Mouse (Mus musculus): Measurements from ENCODE around the gene Psmf1.

Gene Psmf1

DNA sequence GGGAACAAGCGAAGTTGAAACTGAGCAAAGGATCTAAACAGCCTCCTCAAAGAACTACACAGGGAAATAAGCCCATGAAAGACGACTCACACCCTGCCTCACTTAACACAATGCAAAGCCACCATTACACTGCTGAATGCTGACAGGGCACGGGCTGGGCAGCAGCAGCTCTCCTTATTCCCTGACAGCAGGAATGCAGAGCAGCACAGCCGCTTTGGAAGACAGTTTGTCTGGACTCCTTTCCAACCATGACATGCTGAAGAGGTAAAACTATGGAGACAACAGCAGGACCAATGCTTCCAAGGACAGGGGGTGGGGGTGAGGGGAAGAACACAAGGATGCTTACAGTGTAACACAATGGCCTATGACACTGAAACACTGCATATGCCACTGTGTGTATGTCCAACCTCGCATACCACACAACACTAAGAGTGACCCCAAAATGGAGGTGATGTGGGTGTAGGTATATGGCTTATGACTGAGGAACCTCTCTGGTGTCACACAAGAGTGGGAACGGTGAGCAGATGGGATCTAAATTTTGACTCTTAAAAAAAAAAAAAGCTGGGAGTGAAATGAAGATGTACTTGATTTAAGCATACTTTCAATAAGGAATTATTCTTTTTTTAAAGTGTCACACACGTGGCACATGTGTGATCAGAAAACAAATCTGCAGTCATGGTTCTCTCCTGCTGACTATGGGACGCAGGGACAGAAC is 10.7 kb downstream of the Psmf1 start:
- DNase-seq (ENCODE audit: low spot score) = no peak

DNA sequence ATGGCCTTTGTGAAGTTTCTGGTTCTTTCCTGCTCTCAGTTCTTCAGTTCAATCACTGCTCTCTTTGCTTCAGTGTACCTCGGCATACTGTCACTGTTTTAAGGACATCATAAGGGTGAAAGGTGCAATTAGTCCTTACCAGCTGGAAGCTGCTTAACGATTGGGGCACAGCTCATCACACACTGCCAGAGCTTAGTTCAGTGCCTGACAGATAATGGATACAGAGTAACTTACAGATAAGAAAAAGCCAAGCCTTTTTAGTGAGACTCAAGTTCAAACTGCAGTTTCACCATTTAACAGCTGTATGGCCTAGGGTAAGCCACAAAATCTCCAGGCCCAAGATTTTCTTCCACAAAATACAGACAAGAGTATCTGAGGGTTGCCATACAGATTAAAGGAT is 19.9 kb downstream of the Psmf1 start:
- no peak for DNase-seq (ENCODE audit: low spot score)

DNA sequence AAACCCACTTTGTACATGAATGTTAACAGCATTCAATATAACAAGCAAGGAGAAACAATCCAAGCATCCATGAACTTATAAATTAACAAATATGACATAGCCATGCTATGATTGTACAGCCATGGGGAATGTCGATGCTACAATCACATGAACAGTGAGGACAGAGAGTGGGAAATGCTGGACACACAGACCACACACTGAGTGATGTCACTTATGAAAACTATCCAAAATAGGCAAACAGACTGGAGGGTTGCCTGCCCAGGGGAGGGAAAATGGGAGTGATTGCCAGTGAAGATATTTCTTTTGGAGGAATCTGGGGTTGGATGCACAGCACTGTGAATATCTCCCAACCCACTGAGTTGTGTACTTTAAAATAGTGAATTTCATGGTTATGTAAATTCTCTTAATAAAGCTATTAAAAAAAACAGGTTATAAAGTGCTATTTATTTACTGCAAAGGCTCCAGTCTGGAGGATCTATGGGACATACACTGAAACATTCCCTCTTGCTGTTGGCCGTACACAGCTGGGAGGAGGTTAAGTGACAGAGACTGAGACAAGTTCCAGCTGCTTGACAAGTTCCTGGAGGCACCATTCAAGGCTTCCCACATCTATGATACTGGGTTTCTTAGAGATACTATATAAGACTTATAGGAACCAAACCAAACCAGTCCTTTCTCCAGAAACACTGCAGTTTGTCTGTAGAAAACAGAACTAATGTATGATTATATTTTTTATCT is 27.5 kb downstream of the Psmf1 start:
- no peak for DNase-seq (ENCODE audit: low spot score)

DNA sequence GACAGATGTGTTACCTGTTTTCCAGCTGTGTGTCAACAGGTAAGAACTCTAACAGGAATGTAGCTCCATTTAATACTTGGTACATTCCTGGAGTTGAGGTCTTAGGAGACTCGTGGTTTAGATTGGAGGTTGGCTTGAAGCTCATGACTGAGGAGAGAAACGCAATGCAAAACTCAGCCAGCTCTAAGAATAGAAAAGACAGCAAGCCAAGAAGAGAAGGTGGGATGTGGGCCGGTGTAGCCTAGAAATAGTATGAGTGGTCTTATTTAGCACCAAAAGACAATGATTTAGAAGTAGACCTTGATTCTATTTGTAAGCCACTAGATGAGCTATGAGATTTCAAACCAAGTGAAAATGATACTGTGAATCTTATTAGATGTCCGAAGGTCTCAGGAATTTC is 28.5 kb downstream of the Psmf1 start:
- DNase-seq (ENCODE audit: low spot score) = no peak

DNA sequence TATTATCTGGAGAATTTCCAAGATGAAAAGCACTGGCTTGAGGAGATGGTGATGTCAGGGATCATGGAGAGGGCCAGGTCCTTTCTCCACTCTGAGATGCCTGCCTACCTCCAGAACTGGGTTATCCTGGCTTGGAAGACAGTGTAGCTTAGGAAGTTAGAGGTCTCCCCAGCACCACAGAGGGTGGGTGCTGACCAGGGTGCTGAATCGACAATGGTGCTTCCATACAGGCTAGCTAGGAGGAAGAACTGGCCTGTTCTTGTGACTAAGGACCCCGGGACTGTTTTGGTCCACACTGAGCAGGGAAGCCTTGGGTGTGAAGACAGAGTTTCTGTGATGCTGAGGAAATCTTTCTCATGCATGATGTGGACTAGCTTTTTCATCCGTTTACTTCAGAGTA is 31.3 kb downstream of the Psmf1 start:
- DNase-seq (ENCODE audit: low spot score) = no peak

DNA sequence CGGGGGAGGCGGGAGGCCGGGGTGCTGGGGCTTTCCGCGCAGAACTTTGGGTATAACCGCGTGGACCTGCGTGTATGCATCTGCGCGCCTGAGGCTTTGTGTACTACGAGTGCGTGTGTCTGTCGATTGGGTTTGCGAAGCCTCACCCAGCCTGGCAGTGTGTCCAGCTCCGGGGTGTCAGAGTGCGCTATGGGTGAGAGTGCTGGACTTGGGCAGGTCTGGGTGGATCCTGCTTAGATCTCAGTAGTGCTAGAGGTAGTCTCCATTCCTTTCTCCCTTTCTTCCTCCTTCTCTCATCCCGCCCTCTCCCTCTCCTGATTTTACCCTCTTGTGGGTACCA is 41.2 kb downstream of the Psmf1 start:
- DNase-seq (ENCODE audit: low spot score) = no peak

DNA sequence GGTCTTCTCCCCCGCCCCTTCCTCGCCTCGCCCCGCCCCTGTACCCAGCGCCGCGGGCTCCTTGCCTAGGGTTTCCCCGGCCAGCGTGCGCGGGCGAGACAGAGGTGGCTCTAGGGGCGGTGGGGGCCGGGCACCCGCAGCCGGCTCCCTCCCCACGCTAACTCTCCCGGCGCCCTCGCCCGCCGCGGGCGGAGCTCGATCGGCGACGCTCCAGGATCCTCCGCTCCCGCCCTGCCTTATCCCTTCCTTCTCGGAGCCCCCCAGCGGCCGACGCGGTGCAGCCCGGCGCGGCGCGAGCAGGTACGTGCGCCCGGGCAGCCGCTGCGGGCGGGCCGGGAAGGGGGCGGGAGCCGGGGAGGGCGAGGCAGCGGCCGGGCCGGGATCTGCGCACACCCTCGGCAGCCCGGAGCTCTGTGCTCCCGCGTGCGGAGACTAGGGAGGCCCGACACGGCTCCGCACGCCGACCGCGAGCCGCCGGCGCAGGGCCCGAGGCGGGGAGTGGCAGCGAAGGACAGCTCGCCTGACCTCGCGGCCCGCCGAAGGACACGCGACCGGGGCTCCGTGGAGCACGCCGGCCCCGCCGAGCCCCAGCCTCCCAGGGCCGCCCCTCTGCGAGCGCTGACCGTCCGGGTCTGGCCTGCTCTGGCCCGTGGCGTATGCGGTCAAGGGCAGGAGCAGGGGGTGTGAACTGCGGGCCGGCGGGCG is 41.7 kb downstream of the Psmf1 start:
- DNase-seq (ENCODE audit: low spot score) = no peak

DNA sequence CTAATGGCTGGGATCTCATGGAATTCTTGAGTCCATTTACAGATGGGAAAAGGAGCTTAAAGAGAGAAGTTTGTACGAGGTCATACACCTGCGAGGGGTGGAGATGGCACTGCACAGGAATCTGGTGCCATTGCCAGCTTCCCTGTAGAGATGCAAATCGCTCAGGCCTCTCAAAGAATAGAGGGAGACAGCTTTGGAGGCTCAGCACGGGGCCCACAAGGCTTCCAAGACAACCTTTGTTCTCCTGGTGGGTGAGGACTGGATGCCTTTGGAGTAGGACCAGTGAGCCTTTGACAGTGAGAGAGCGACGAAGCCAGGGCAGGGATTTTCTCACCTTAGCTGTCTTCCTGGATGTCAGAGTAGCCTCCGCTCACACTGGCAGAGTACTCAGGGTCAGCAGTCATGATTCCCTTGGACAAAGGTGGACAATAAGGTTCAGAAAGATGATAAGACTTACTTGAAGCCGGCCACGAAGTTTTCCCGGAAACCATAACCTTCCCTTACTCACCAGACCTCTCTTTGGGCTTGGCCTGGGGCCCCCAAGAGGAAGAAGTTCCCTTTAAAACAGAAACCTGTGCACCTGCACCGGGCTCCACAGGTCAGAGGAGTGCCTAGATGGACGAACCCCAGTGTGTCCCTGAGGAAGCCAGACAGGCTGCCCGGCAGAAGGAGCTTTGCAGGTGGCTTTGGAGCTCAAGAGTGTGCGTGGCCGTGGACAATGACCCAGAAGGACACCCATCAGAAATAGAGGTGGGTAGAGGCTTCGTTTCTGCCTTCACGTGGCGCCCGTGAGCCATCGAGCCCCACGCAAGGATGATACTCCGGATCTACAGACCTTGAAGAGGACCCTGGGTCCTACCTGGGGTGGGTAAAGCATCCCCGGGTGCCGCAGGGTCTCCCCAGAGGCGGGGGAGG is 42.5 kb downstream of the Psmf1 start, which contains the start of gene Tmem74b:
Gene Tmem74b, plus strand, starts transcription at position 778 of the 915 bp plus-strand sequence.
- no peak for DNase-seq (ENCODE audit: low spot score)

DNA sequence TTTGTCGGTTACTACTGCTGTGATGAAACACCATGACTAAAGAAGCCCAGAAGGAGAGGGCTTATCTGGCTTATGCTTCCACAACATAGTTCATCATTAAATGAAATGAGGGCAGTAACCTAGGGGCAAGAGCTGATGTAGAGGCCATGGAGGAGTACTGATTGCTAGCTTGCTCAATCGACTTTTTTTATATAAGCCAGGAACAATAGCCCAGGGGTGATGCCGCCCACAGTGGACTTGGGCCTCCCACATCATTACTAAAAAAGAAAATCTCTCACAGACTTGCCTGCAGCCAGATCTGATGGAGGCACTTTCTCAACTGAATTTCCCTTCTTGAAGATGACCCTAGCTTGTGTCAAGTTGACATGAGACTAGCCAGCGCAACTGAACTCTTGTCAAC is 61.0 kb downstream of the Psmf1 start:
- DNase-seq (ENCODE audit: low spot score) = no peak

DNA sequence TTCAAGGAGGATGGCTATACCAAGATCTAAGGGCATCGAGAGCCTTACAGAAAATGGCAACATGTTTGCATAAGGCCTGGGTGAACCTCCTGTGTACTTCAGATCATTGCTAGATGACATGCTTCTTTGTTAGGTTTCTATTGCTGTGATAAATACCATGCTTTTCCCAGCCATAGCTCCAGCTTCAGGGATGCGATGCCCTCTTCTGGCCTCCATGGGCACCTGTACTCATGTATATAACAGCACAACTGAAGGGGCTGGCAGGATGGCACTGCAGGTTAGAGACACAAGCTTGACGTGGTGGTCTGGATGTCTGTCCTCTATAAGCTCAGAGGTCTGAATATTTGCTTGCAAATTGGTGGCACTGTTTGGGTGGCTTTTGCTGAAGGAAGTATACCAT is 61.6 kb downstream of the Psmf1 start:
- DNase-seq (ENCODE audit: low spot score) = peak; percentile 17

DNA sequence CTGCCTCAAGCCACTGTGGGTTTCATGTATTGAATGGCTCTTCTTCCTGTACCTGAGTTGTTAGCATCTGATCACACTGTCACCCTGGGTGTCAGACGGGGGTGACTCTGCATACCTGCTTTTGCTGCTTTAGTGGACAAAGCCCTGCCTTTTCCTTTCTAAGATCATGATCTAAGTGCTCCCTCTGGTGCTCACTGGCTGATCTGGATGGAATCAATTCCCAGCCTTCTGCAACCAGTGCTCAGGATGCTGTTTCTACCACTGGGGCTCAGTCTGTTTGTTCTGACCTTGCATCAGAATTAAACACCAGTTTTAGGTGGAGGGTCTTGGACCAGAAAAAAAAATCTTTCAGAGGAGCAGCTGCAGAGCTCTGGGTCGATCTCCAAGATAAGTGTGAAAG is 67.8 kb downstream of the Psmf1 start:
- no peak for DNase-seq (ENCODE audit: low spot score)

DNA sequence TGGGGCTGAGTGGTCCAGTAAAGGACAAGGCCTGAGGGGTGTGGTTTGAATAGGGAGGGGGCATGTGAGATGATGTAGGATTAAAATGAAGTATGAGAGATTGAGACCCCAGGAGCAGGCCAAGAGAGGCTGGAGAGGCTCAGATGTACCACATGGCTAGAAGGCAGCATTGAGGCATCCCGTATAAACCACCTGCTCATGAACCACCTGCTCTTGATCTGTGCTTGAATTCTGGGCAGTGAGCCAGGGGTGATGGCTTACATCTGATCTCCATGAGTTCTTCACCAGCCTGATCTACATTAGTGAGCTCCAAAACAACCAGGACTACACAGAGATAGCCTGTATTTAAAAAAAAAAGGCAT is 73.0 kb downstream of the Psmf1 start:
- DNase-seq (ENCODE audit: low spot score) = no peak

DNA sequence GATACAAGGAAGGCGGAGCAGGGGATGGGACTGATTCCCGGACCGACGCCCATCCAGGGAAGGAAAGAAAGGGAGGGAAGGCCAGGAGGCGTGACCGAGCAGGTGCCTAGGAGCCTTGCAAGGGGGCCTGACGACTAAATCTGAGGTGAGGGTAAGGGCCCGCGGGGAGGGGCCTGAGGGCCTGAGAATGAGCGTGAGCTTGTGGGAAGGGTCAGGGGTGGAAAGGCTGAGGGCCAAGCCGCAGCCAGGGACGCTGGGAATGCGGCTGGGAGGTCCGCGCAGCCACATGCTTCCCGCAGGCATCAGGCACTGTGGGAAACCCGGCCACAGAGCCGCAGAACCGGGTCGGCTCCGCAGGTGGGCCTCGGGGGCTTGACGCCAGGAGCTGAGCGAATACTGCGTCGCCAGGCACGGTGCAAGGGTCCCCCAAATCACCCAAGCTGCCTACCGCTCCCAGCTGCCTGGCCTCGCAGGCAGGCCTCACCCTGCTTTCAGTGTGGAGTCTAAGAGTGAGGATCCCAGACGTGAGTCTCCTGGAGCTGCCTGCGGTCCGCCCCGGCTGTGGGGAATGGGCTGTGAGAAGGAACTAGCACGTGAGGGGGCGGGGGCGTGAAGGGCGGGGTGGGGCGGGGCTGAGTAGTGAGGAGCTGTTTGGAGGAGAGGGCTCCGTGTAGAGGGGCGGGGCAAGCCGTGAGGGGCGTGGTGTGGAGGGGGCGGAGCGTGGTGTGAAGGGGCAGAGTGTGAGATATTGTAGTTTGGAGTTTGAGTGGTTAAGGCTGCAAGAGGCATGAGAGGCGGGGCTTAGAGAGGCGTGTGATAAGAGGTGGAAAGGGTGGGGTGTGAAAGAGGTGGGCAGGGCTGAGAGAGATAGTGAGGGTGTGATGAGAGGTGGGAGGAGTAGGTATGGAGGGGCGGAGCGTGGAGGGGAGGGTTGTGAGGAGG is 73.7 kb downstream of the Psmf1 start:
- DNase-seq (ENCODE audit: low spot score) = no peak

DNA sequence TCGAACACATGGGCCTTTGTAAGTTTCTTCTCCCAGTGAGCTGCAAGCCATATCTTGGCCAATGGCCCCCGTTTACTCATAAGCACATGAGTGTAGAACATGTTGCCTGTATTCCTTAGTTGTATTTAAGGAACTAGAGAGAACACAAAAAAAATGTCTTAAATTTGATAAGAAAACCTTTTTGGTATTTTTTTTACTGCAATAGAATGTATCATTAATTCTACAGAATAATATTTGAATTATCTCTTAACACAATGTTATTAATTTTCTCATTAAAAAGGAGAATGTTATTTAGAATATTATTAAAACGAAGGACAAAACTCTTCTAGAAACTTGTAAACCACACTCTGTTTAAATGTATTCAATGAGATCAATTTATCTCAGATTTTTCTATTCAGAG is 75.6 kb downstream of the Psmf1 start, which contains the start of gene Rad21l:
Gene Rad21l, minus strand, starts transcription at position 101 of the 400 bp plus-strand sequence.
- DNase-seq (ENCODE audit: low spot score) = no peak
